Mouse (Mus musculus): ENCODE measurements around the gene Pde4c.

GRCm38 (mm10) chr8:70748246-70749096 is 25.0 kb downstream of the Pde4c start:
- TF ChIP-seq MAFK (IDR thresholded peaks at IDR 0.05; ENCODE audit: insufficient read depth, low read depth, low read length) (no peak), ZNF384 (IDR thresholded peaks at IDR 0.05; ENCODE audit: low read depth, low read length) (no peak), ZC3H11A (IDR thresholded peaks at IDR 0.05; ENCODE audit: borderline replicate concordance, low read depth, low read length) (no peak)

All from ES-E14 (cell line).